Mouse (Mus musculus) liver, embryonic 14.5 days (tissue): ENCODE results near the gene Abtb2.

Experiments
- CTCF ChIP-seq: IDR thresholded peaks from 2 replicates; pipeline ENCODE4 v1.5.1; 2016; ENCODE audit warnings: antibody characterized with exemption, low read depth, control low read depth
- EP300 ChIP-seq: IDR thresholded peaks from 2 replicates; pipeline ENCODE4 v1.6.1; 2016; ENCODE audit warnings: antibody characterized with exemption, low read depth

DNA sequence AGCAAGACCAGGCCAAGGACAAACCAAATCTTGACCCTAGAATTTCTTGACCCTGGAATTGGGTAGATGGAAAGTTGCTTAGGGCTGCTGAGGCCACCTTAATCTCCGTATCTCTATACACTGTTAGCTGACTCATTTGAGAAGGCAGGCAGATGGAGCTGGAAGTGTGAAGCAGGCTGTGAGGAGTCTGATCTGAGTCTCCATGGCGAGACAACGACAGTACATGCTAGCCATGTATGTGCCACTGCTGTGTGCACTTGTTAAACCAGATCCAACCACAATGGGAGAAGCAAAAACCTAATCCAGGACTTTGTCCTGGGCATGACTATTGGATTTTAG lies 26.4 kb downstream of the Abtb2 start:
- TF ChIP-seq CTCF (no peak), EP300 (no peak)
